Mouse (Mus musculus): ENCODE results near the gene H2-D1.

GRCm38 (mm10) chr17:35234903-35235302 lies 27.6 kb upstream of the H2-D1 start:
- TF ChIP-seq CTCF (conservative IDR thresholded peaks at IDR 0.05 in 1 of 2, IDR thresholded peaks at IDR 0.05 in 1 of 2; ENCODE audit: low read depth in 2 of 2, low read length in 2 of 2) (no peak), MAX (IDR thresholded peaks at IDR 0.05; ENCODE audit: low read length) (no peak), JUND (conservative IDR thresholded peaks at IDR 0.05; ENCODE audit: low read depth, low read length) (no peak), ETS1 (conservative IDR thresholded peaks at IDR 0.05; ENCODE audit: low read depth, low read length) (no peak), UBTF (IDR thresholded peaks at IDR 0.05; ENCODE audit: low read depth, low read length) (0 out of 2 replicates have a peak, but pooled peaks have one; percentile 64), MYC (IDR thresholded peaks at IDR 0.05; ENCODE audit: low read depth, low read length) (no peak), EP300 (IDR thresholded peaks at IDR 0.05; ENCODE audit: low read length) (no peak), TBP (conservative IDR thresholded peaks at IDR 0.05; ENCODE audit: low read depth, low read length) (no peak), GABPA (IDR thresholded peaks at IDR 0.05; ENCODE audit: insufficient replicate concordance, low read depth, low read length) (no peak), POLR2AphosphoS2 (IDR thresholded peaks at IDR 0.05; ENCODE audit: low read depth, low read length) (no peak), POLR2A (IDR thresholded peaks at IDR 0.05; ENCODE audit: low read depth, low read length) (no peak), JUN (IDR thresholded peaks at IDR 0.05; ENCODE audit: insufficient read depth, low read depth, low read length) (no peak)

Measured in CH12.LX (cell line).